In genomic region chr6:40015711-40016460, GRCm38 (mm10) we compare ENCODE assay signal across 16 mouse cellular contexts.
DNase-seq lines count a peak whose midpoint lies in the region; ATAC-seq lines count a peak whose summit lies in the region.
"Had no signal": no experiment of that assay in that cellular context is flagged by ENCODE, and none has a peak within 500 bp of the region (broad histone marks: within the 10 kb centered on the region; RNA-seq: fewer than 3 reads in every experiment).

No protein-coding gene starts in this region.

- H3K9ac ChIP-seq in forebrain, embryonic 11.5 days (ENCODE audit: low read length): no peak overlapping the region
- no peak overlapping the region for H3K9ac ChIP-seq in midbrain, embryonic 14.5 days (replicated peaks; ENCODE audit: low read length)
- no peak overlapping the region for H3K9ac ChIP-seq in kidney, embryonic 14.5 days (ENCODE audit: low read depth, low read length)
- H3K9ac ChIP-seq: liver, embryonic 15.5 days had no signal

- no peaks in the 10 kb centered on the region for H3K27me3 ChIP-seq in forebrain, embryonic 11.5 days (ENCODE audit: control insufficient read depth, insufficient read depth, low read length)
- H3K27me3 ChIP-seq in forebrain, embryonic 10.5 days (ENCODE audit: poor library complexity, severe bottlenecking): no peaks in the 10 kb centered on the region
- no peaks in the 10 kb centered on the region for H3K27me3 ChIP-seq in hindbrain, embryonic 10.5 days (ENCODE audit: insufficient read depth, poor library complexity, severe bottlenecking)
- H3K27me3 ChIP-seq in midbrain, embryonic 14.5 days (ENCODE audit: control insufficient read depth, insufficient read depth, low read length): no peaks in the 10 kb centered on the region
- H3K27me3 ChIP-seq in kidney, embryonic 14.5 days (ENCODE audit: control insufficient read depth, insufficient read depth, low read length): no peaks in the 10 kb centered on the region
- H3K27me3 ChIP-seq: liver, embryonic 15.5 days; megakaryocyte, embryonic 14.5 days had no signal

- no peaks in the 10 kb centered on the region for H3K36me3 ChIP-seq in forebrain, embryonic 11.5 days (ENCODE audit: control insufficient read depth, insufficient read depth, low read length)
- no peaks in the 10 kb centered on the region for H3K36me3 ChIP-seq in forebrain, embryonic 10.5 days (replicated peaks)
- no peaks in the 10 kb centered on the region for H3K36me3 ChIP-seq in hindbrain, embryonic 10.5 days
- no peaks in the 10 kb centered on the region for H3K36me3 ChIP-seq in midbrain, embryonic 14.5 days (ENCODE audit: control insufficient read depth, insufficient read depth, low read length)
- no peaks in the 10 kb centered on the region for H3K36me3 ChIP-seq in kidney, embryonic 14.5 days (ENCODE audit: control insufficient read depth, insufficient read depth, low read length)
- H3K36me3 ChIP-seq: liver, embryonic 15.5 days had no signal

- H3K4me1 ChIP-seq in forebrain, embryonic 11.5 days (replicated peaks; ENCODE audit: control insufficient read depth, insufficient read depth, low read length): peaks cover 4% of the 10 kb centered on the region
- peaks cover 22% of the 10 kb centered on the region for H3K4me1 ChIP-seq in forebrain, embryonic 10.5 days
- H3K4me1 ChIP-seq in hindbrain, embryonic 10.5 days (replicated peaks): peaks cover 51% of the 10 kb centered on the region
- H3K4me1 ChIP-seq in midbrain, embryonic 14.5 days (ENCODE audit: control insufficient read depth, insufficient read depth, low read length): peaks cover 34% of the 10 kb centered on the region
- H3K4me1 ChIP-seq in kidney, embryonic 14.5 days (ENCODE audit: control insufficient read depth, insufficient read depth, low read length): no peaks in the 10 kb centered on the region
- H3K4me1 ChIP-seq: liver, embryonic 15.5 days; megakaryocyte, embryonic 14.5 days had no signal

- no peaks in the 10 kb centered on the region for H3K9me3 ChIP-seq in forebrain, embryonic 11.5 days (ENCODE audit: control insufficient read depth, low read length)
- H3K9me3 ChIP-seq in forebrain, embryonic 10.5 days: no peaks in the 10 kb centered on the region
- no peaks in the 10 kb centered on the region for H3K9me3 ChIP-seq in hindbrain, embryonic 10.5 days
- no peaks in the 10 kb centered on the region for H3K9me3 ChIP-seq in midbrain, embryonic 14.5 days (ENCODE audit: control insufficient read depth, low read length)
- H3K9me3 ChIP-seq in kidney, embryonic 14.5 days (ENCODE audit: control insufficient read depth, low read length): no peaks in the 10 kb centered on the region
- H3K9me3 ChIP-seq: liver, embryonic 15.5 days had no signal

- peak; percentile 51 for ATAC-seq in forebrain, embryonic 11.5 days (replicated peaks; ENCODE audit: low FRiP score)
- ATAC-seq in midbrain, embryonic 14.5 days (ENCODE audit: low FRiP score, low TSS enrichment): peak; percentile 69
- no peak for ATAC-seq in kidney, embryonic 14.5 days (ENCODE audit: low FRiP score, low TSS enrichment)
- ATAC-seq: activated CD4-positive, CD25-positive, alpha-beta regulatory T cell, adult 4 months; intestine, embryonic 16.5 days had no signal

- WGBS in forebrain, embryonic 11.5 days: 30% methylated on average over 7 of the region's 7 CpGs
- WGBS in forebrain, embryonic 10.5 days: 55% methylated on average over 7 of the region's 7 CpGs
- WGBS in hindbrain, embryonic 10.5 days: 31% methylated on average over 7 of the region's 7 CpGs
- WGBS in midbrain, embryonic 14.5 days: 11% methylated on average over 7 of the region's 7 CpGs
- WGBS in kidney, embryonic 14.5 days: 72% methylated on average over 7 of the region's 7 CpGs

- no peak overlapping the region for H3K27ac ChIP-seq in forebrain, embryonic 11.5 days (ENCODE audit: low read depth, low read length)
- H3K27ac ChIP-seq in forebrain, embryonic 10.5 days: no peak overlapping the region
- peak overlapping the region; percentile 77 for H3K27ac ChIP-seq in hindbrain, embryonic 10.5 days
- H3K27ac ChIP-seq in midbrain, embryonic 14.5 days (replicated peaks; ENCODE audit: low read depth, low read length): peak overlapping the region; percentile 60
- H3K27ac ChIP-seq in kidney, embryonic 14.5 days (ENCODE audit: low read depth, low read length): no peak overlapping the region
- H3K27ac ChIP-seq: liver, embryonic 15.5 days had no signal

- H3K4me2 ChIP-seq in forebrain, embryonic 11.5 days (ENCODE audit: low read depth, low read length, severe bottlenecking): no peak overlapping the region
- H3K4me2 ChIP-seq in midbrain, embryonic 14.5 days (ENCODE audit: low read length): no peak overlapping the region
- no peak overlapping the region for H3K4me2 ChIP-seq in kidney, embryonic 14.5 days (replicated peaks; ENCODE audit: low read depth, low read length)
- H3K4me2 ChIP-seq: liver, embryonic 15.5 days had no signal

- H3K4me3 ChIP-seq in forebrain, embryonic 11.5 days (ENCODE audit: low read depth, low read length): no peak overlapping the region
- no peak overlapping the region for H3K4me3 ChIP-seq in forebrain, embryonic 10.5 days
- H3K4me3 ChIP-seq in hindbrain, embryonic 10.5 days: no peak overlapping the region
- no peak overlapping the region for H3K4me3 ChIP-seq in midbrain, embryonic 14.5 days (replicated peaks; ENCODE audit: low read depth, low read length)
- no peak overlapping the region for H3K4me3 ChIP-seq in kidney, embryonic 14.5 days (ENCODE audit: low read length)
- H3K4me3 ChIP-seq: liver, embryonic 15.5 days; megakaryocyte, embryonic 14.5 days had no signal

- DNase-seq in forebrain, embryonic 11.5 days (ENCODE audit: low spot score): no peak
- DNase-seq in forebrain, embryonic 10.5 days (ENCODE audit: extremely low spot score, low spot score): no peak
- peak; percentile 42 for DNase-seq in ZHBTc4 (ENCODE audit: low read depth, low spot score)
- DNase-seq in hindbrain, embryonic 10.5 days (ENCODE audit: low spot score): peak; percentile 19
- DNase-seq in midbrain, embryonic 14.5 days: peak; percentile 75
- no peak for DNase-seq in ovary, postnatal 10 days (ENCODE audit: low spot score)
- no peak for DNase-seq in lung, postnatal 14 days
- DNase-seq: cerebellum, postnatal 10 days; gastrocnemius, postnatal 25 days; left cerebral cortex, postnatal 4 days; spleen, adult 18-20 months had no signal

Comparison
In these comparisons a context has a peak if more than half of its experiments do, and no peak if none do; other contexts are left out.
1. DNase-seq: peak in ZHBTc4 (single experiment), hindbrain, embryonic 10.5 days (single experiment) and midbrain, embryonic 14.5 days (single experiment); none in forebrain, embryonic 11.5 days (single experiment), forebrain, embryonic 10.5 days (single experiment), ovary, postnatal 10 days (single experiment) and lung, postnatal 14 days (single experiment).
2. H3K27ac ChIP-seq: peak in hindbrain, embryonic 10.5 days (single experiment) and midbrain, embryonic 14.5 days (single experiment); none in forebrain, embryonic 11.5 days (single experiment), forebrain, embryonic 10.5 days (single experiment) and kidney, embryonic 14.5 days (single experiment).